Mouse (Mus musculus): Measurements from ENCODE around the gene Slc4a4.

DNA sequence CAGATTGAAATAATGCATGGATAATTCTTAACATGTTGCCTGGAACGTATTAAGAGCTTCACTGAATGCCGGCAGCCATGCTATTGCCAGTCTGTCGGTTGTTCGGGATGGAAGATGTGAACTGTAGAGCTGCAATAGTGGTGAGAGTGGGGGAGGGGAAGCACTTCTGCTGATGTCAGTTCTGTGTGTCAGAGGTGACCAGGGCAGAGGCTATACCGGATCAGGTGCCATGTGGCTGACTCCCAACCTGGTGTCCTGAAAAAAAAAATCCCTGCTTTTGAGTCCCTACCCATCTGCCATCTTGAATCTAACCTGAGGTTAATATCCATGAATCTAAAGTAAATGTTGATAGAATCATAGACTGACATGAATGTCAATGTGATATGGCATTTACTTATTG lies 39.0 kb downstream of the Slc4a4 start:
- no peak for TF ChIP-seq GATA1 (IDR thresholded peaks at IDR 0.05; ENCODE audit: low read length)
- TF ChIP-seq TAL1 (IDR thresholded peaks at IDR 0.05; ENCODE audit: low read length): no peak
